ENCODE assay signal across 13 mouse cellular contexts in genomic region chr12:26145085-26145714, GRCm38 (mm10).
A peak's percentile ranks its signal among the peaks of the same experiment; 100 is the strongest.
DNase-seq lines count a peak whose midpoint lies in the region; ATAC-seq lines count a peak whose summit lies in the region.
"Had no signal": no experiment of that assay in that cellular context is flagged by ENCODE, and none has a peak within 500 bp of the region (broad histone marks: within the 10 kb centered on the region; RNA-seq: fewer than 3 reads in every experiment).

No protein-coding gene starts in this region.

- no peaks in the 10 kb centered on the region for H3K27me3 ChIP-seq in heart, embryonic 10.5 days (ENCODE audit: insufficient read depth, poor library complexity, severe bottlenecking)
- no peaks in the 10 kb centered on the region for H3K27me3 ChIP-seq in midbrain, embryonic 13.5 days
- H3K27me3 ChIP-seq in midbrain, embryonic 16.5 days (ENCODE audit: control insufficient read depth, insufficient read depth, low read depth, low read length): no peaks in the 10 kb centered on the region
- no peaks in the 10 kb centered on the region for H3K27me3 ChIP-seq in neural tube, embryonic 15.5 days (replicated peaks)

- H3K27ac ChIP-seq in heart, embryonic 10.5 days: no peak overlapping the region
- no peak overlapping the region for H3K27ac ChIP-seq in midbrain, embryonic 13.5 days
- H3K27ac ChIP-seq in midbrain, embryonic 16.5 days (ENCODE audit: low read length): no peak overlapping the region
- H3K27ac ChIP-seq in neural tube, embryonic 15.5 days (replicated peaks): no peak overlapping the region
- H3K27ac ChIP-seq: gastrocnemius, adult 2 months had no signal

- no peak overlapping the region for H3K4me3 ChIP-seq in heart, embryonic 10.5 days
- H3K4me3 ChIP-seq in midbrain, embryonic 13.5 days (replicated peaks): no peak overlapping the region
- H3K4me3 ChIP-seq in midbrain, embryonic 16.5 days (ENCODE audit: low read depth, low read length): no peak overlapping the region
- no peak overlapping the region for H3K4me3 ChIP-seq in neural tube, embryonic 15.5 days (replicated peaks)
- H3K4me3 ChIP-seq: gastrocnemius, adult 2 months had no signal

- H3K4me1 ChIP-seq in heart, embryonic 10.5 days: no peaks in the 10 kb centered on the region
- H3K4me1 ChIP-seq in midbrain, embryonic 13.5 days (replicated peaks): peaks cover 8% of the 10 kb centered on the region; the same call in 1 of the 2 replicates
- no peaks in the 10 kb centered on the region for H3K4me1 ChIP-seq in midbrain, embryonic 16.5 days (ENCODE audit: control insufficient read depth, insufficient read depth, low read length)
- peaks cover 7% of the 10 kb centered on the region; the same call in 1 of the 2 replicates for H3K4me1 ChIP-seq in neural tube, embryonic 15.5 days

- H3K9ac ChIP-seq in midbrain, embryonic 13.5 days (replicated peaks): no peak overlapping the region
- H3K9ac ChIP-seq in midbrain, embryonic 16.5 days (ENCODE audit: low read depth, low read length): no peak overlapping the region
- no peak overlapping the region for H3K9ac ChIP-seq in neural tube, embryonic 15.5 days (replicated peaks)

- ATAC-seq in midbrain, embryonic 13.5 days: peak; percentile 27; the same call in 1 of the 2 replicates
- no peak for ATAC-seq in midbrain, embryonic 16.5 days
- ATAC-seq in neural tube, embryonic 15.5 days (ENCODE audit: low FRiP score): peak; percentile 57; the same call in 1 of the 2 replicates

- 70% methylated on average over 6 of the region's 6 CpGs for WGBS in heart, embryonic 10.5 days
- WGBS in midbrain, embryonic 13.5 days: 60% methylated on average over 6 of the region's 6 CpGs
- WGBS in midbrain, embryonic 16.5 days: 56% methylated on average over 6 of the region's 6 CpGs
- 55% methylated on average over 6 of the region's 6 CpGs for WGBS in neural tube, embryonic 15.5 days

- intact Hi-C loops in heart, postnatal 25 days (cut with DNase I): no loop called here

- H3K4me2 ChIP-seq in midbrain, embryonic 13.5 days (replicated peaks): no peak overlapping the region
- H3K4me2 ChIP-seq in midbrain, embryonic 16.5 days (ENCODE audit: low read length): no peak overlapping the region
- no peak overlapping the region for H3K4me2 ChIP-seq in neural tube, embryonic 15.5 days

- no peaks in the 10 kb centered on the region for H3K36me3 ChIP-seq in heart, embryonic 10.5 days
- no peaks in the 10 kb centered on the region for H3K36me3 ChIP-seq in midbrain, embryonic 13.5 days
- H3K36me3 ChIP-seq in midbrain, embryonic 16.5 days (ENCODE audit: control insufficient read depth, insufficient read depth, low read length): no peaks in the 10 kb centered on the region
- no peaks in the 10 kb centered on the region for H3K36me3 ChIP-seq in neural tube, embryonic 15.5 days

- peak; percentile 36 for DNase-seq in heart, embryonic 10.5 days (ENCODE audit: low spot score)
- no peak for DNase-seq in heart, postnatal 25 days (ENCODE audit: low spot score)
- peak; percentile 47 to 53 for DNase-seq in cerebellum, postnatal 10 days
- no peak for DNase-seq in adrenal gland, postnatal 25 days
- no peak for DNase-seq in gastrocnemius, postnatal 25 days
- DNase-seq: adrenal gland, adult 8-10 months; embryo, embryonic 11 days; gastrocnemius, adult 2 months; kidney, adult 2 months; liver had no signal

- H3K9me3 ChIP-seq in heart, embryonic 10.5 days: no peaks in the 10 kb centered on the region
- H3K9me3 ChIP-seq in midbrain, embryonic 13.5 days: no peaks in the 10 kb centered on the region
- no peaks in the 10 kb centered on the region for H3K9me3 ChIP-seq in midbrain, embryonic 16.5 days (replicated peaks; ENCODE audit: control insufficient read depth, low read length, poor library complexity, severe bottlenecking)
- no peaks in the 10 kb centered on the region for H3K9me3 ChIP-seq in neural tube, embryonic 15.5 days (replicated peaks)

Comparison
In these comparisons a context has a peak if more than half of its experiments do, and no peak if none do; other contexts are left out.
1. DNase-seq: peak in heart, embryonic 10.5 days (single experiment) and cerebellum, postnatal 10 days (2 of 2); none in heart, postnatal 25 days (single experiment), adrenal gland, postnatal 25 days (single experiment) and gastrocnemius, postnatal 25 days (single experiment).